Mouse (Mus musculus): ENCODE data around the gene Fam213b. TPM values are rescaled to one million over a fixed set of nuclear protein-coding genes. Genes with fewer than 3 reads are reported as not detected.

The Fam213b gene
- polyA plus RNA-seq, 1 experiment from 2014 or later = 56.1 TPM

GRCm38 (mm10) chr4:154934800-154935199 lies 35.9 kb upstream of the Fam213b start:
- Histone ChIP-seq H3K4me2 (no peak overlapping the region), H3K9me3 (no peaks in the 10 kb centered on the region), H3K4me3 (no peak overlapping the region), H3K4me1 (no peaks in the 10 kb centered on the region; the same call in 1 of the 2 replicates), H3K27ac (no peak overlapping the region), H3K27me3 (replicated peaks) (no peaks in the 10 kb centered on the region), H3K9ac (no peak overlapping the region), H3K36me3 (replicated peaks) (no peaks in the 10 kb centered on the region)
- ATAC-seq (replicated peaks) = no peak
- WGBS = 94% methylated on average over 2 of the region's 2 CpGs

GRCm38 (mm10) chr4:154933306-154933907 lies 34.5 kb upstream of the Fam213b start:
- 50% methylated on average over 13 of the region's 13 CpGs for WGBS
- ATAC-seq (replicated peaks) = no peak
- no peak overlapping the region for H3K27ac ChIP-seq
- no peak overlapping the region for H3K4me3 ChIP-seq
- H3K27me3 ChIP-seq (replicated peaks) = no peaks in the 10 kb centered on the region
- no peaks in the 10 kb centered on the region for H3K9me3 ChIP-seq
- H3K36me3 ChIP-seq (replicated peaks) = no peaks in the 10 kb centered on the region
- no peak overlapping the region for H3K4me2 ChIP-seq
- no peaks in the 10 kb centered on the region; the same call in 1 of the 2 replicates for H3K4me1 ChIP-seq
- no peak overlapping the region for H3K9ac ChIP-seq

- Histone ChIP-seq H3K4me2 (no peak overlapping the region), H3K27ac (no peak overlapping the region), H3K36me3 (replicated peaks) (no peaks in the 10 kb centered on the region), H3K9me3 (no peaks in the 10 kb centered on the region), H3K9ac (no peak overlapping the region), H3K4me3 (no peak overlapping the region), H3K27me3 (replicated peaks) (no peaks in the 10 kb centered on the region), H3K4me1 (no peaks in the 10 kb centered on the region)
- WGBS = 85% methylated on average over 12 of the region's 12 CpGs
- ATAC-seq (replicated peaks) = no peak
These were observed 30.2 kb upstream of the Fam213b start for GRCm38 (mm10) chr4:154929088-154929660.

- Histone ChIP-seq H3K4me2 (no peak within 1 kb of the TSS), H3K27me3 (replicated peaks) (no peaks in the 10 kb centered on the region), H3K27ac (no peak within 1 kb of the TSS), H3K4me1 (no peaks in the 10 kb centered on the region), H3K9ac (no peak within 1 kb of the TSS), H3K36me3 (replicated peaks) (no peaks in the 10 kb centered on the region), H3K9me3 (no peaks in the 10 kb centered on the region), H3K4me3 (no peak within 1 kb of the TSS)
- ATAC-seq (replicated peaks) = no peak
- WGBS = 67% methylated on average over 12 of the region's 12 CpGs
These were observed 29.6 kb upstream of the Fam213b start, which contains the start of gene Tnfrsf14 for GRCm38 (mm10) chr4:154928395-154929087. Gene Tnfrsf14 (minus strand): TSS chr4:154928563.

GRCm38 (mm10) chr4:154927899-154928337 lies 29.0 kb upstream of the Fam213b start:
- H3K4me1 ChIP-seq = no peaks in the 10 kb centered on the region
- 71% methylated on average over 5 of the region's 5 CpGs for WGBS
- H3K9me3 ChIP-seq = no peaks in the 10 kb centered on the region
- H3K9ac ChIP-seq = no peak overlapping the region
- no peaks in the 10 kb centered on the region for H3K36me3 ChIP-seq (replicated peaks)
- H3K27me3 ChIP-seq (replicated peaks) = no peaks in the 10 kb centered on the region
- no peak overlapping the region for H3K4me2 ChIP-seq
- H3K4me3 ChIP-seq = no peak overlapping the region
- no peak overlapping the region for H3K27ac ChIP-seq
- no peak for ATAC-seq (replicated peaks)

DNA sequence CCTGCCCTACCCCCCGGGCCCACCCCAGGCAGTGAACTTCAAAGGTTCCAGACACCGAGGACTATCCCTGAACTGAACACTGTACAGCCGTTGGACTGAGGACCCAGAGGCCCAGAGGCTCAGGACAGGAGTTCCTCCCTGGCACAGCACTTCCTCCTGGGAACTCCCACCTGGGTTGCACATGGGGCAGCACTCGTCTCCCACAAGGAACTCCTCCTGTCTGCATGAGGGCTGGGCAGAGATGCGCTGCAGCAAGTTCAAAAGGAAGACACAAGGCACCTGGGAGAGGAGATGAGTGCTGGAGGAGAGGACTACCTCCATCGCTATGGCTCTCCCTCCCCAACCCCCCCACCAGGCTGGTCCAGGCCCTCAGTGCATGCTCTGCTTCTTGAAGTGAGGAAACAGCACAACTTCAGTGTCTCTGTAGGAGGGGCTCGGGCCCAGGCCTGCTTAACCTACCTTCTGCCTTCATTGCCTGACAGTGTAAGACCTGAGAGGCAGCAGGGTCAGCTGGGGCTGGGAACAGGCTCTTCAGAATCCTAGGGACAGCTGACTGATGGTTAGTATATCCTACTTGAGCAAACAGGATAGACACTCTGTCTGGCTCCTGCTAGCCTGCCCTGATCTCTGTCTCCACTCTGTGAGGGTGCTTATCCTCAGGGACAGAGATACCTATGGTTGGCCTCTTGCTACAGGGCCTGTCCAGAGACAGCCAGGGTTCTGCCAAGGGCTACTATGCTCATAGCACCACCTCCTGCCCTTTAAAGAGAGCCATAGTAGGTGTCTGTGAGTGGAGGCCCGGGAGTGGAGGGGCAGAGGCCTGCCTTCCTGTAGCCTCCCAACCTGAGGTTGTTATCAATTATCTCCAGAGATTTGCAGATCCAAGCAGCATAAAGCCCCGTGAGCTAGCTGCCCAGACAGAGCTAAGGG lies 28.3 kb upstream of the Fam213b start:
- H3K9me3 ChIP-seq = no peaks in the 10 kb centered on the region
- no peak overlapping the region for H3K27ac ChIP-seq
- no peak overlapping the region for H3K9ac ChIP-seq
- 74% methylated on average over 9 of the region's 9 CpGs for WGBS
- H3K27me3 ChIP-seq (replicated peaks) = no peaks in the 10 kb centered on the region
- no peak overlapping the region for H3K4me2 ChIP-seq
- ATAC-seq (replicated peaks) = no peak
- H3K36me3 ChIP-seq (replicated peaks) = no peaks in the 10 kb centered on the region
- no peak overlapping the region for H3K4me3 ChIP-seq
- H3K4me1 ChIP-seq = no peaks in the 10 kb centered on the region

GRCm38 (mm10) chr4:154925413-154925812 lies 26.5 kb upstream of the Fam213b start:
- Histone ChIP-seq H3K36me3 (replicated peaks) (no peaks in the 10 kb centered on the region), H3K27ac (no peak overlapping the region), H3K27me3 (replicated peaks) (no peaks in the 10 kb centered on the region), H3K4me1 (no peaks in the 10 kb centered on the region), H3K4me2 (no peak overlapping the region), H3K9me3 (no peaks in the 10 kb centered on the region), H3K4me3 (no peak overlapping the region), H3K9ac (no peak overlapping the region)
- no peak for ATAC-seq (replicated peaks)
- 59% methylated on average over 4 of the region's 4 CpGs for WGBS

- no peak overlapping the region for H3K4me2 ChIP-seq
- H3K9me3 ChIP-seq = no peaks in the 10 kb centered on the region
- H3K4me1 ChIP-seq = no peaks in the 10 kb centered on the region
- H3K9ac ChIP-seq = no peak overlapping the region
- H3K27ac ChIP-seq = no peak overlapping the region
- ATAC-seq (replicated peaks) = no peak
- no peak overlapping the region for H3K4me3 ChIP-seq
- H3K27me3 ChIP-seq (replicated peaks) = no peaks in the 10 kb centered on the region
- WGBS = 79% methylated on average over 5 of the region's 5 CpGs
- no peaks in the 10 kb centered on the region for H3K36me3 ChIP-seq (replicated peaks)
These were observed 24.0 kb upstream of the Fam213b start for GRCm38 (mm10) chr4:154922931-154923330.

GRCm38 (mm10) chr4:154922291-154922690 lies 23.4 kb upstream of the Fam213b start:
- Histone ChIP-seq H3K4me1 (no peaks in the 10 kb centered on the region), H3K27ac (no peak overlapping the region), H3K4me3 (no peak overlapping the region), H3K36me3 (replicated peaks) (no peaks in the 10 kb centered on the region), H3K27me3 (replicated peaks) (no peaks in the 10 kb centered on the region), H3K4me2 (no peak overlapping the region), H3K9ac (no peak overlapping the region), H3K9me3 (no peaks in the 10 kb centered on the region)
- WGBS = 79% methylated on average over 4 of the region's 4 CpGs
- ATAC-seq (replicated peaks) = no peak

DNA sequence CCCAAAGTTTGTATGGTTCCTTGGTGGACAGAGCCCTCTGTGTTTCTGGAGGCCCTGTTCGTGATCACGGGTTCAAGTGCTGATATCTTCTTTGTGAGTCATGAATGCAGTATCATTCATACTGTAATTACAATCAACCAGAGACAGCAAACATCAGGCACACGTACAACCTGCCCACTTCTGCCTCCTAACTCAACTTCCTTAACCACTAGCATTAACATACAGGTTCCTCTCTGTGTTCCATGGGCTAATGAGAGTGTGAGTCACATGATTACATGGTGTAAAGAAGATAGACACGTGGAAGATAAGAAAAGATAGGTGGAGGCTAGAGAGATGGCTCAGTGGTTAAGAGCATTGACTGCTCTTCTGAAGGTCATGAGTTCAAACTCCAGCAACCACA lies 17.7 kb upstream of the Fam213b start:
- no peak for ATAC-seq (replicated peaks)
- H3K36me3 ChIP-seq (replicated peaks) = no peaks in the 10 kb centered on the region
- H3K9me3 ChIP-seq = no peaks in the 10 kb centered on the region
- no peaks in the 10 kb centered on the region for H3K4me1 ChIP-seq
- no peaks in the 10 kb centered on the region for H3K27me3 ChIP-seq (replicated peaks)
- WGBS = 85% methylated on average over 4 of the region's 4 CpGs
- H3K9ac ChIP-seq = no peak overlapping the region
- no peak overlapping the region for H3K4me3 ChIP-seq
- no peak overlapping the region for H3K4me2 ChIP-seq
- no peak overlapping the region for H3K27ac ChIP-seq

GRCm38 (mm10) chr4:154915286-154915685 lies 16.4 kb upstream of the Fam213b start:
- Histone ChIP-seq H3K4me2 (no peak overlapping the region), H3K4me1 (no peaks in the 10 kb centered on the region), H3K27me3 (replicated peaks) (no peaks in the 10 kb centered on the region), H3K9ac (no peak overlapping the region), H3K4me3 (no peak overlapping the region), H3K27ac (no peak overlapping the region), H3K36me3 (replicated peaks) (no peaks in the 10 kb centered on the region), H3K9me3 (no peaks in the 10 kb centered on the region)
- 87% methylated on average over 10 of the region's 10 CpGs for WGBS
- no peak for ATAC-seq (replicated peaks)

GRCm38 (mm10) chr4:154914707-154915106 lies 15.8 kb upstream of the Fam213b start:
- Histone ChIP-seq H3K27me3 (replicated peaks) (no peaks in the 10 kb centered on the region), H3K27ac (no peak overlapping the region), H3K9me3 (no peaks in the 10 kb centered on the region), H3K9ac (no peak overlapping the region), H3K4me1 (no peaks in the 10 kb centered on the region), H3K36me3 (replicated peaks) (no peaks in the 10 kb centered on the region), H3K4me3 (no peak overlapping the region), H3K4me2 (no peak overlapping the region)
- WGBS = 86% methylated on average over 3 of the region's 3 CpGs
- ATAC-seq (replicated peaks) = no peak

All from midbrain, embryonic 15.5 days (tissue).